Mouse (Mus musculus): ENCODE measurements around the gene Gm10382. TPM values are rescaled to one million over a fixed set of nuclear protein-coding genes. Genes with fewer than 3 reads are reported as not detected.
"Not testable (repeated sequence)": the region's sequence is repeated elsewhere in the genome, so short reads cannot be mapped to it uniquely, and the experiment has no call there.

Gm10382 gene
- total RNA-seq, 1 experiment from 2014 or later, result 1.2 TPM

GRCm38 (mm10) chr5:125409348-125410090, 20.4 kb downstream of the Gm10382 start:
- ATAC-seq (replicated peaks; ENCODE audit: low read depth, poor library complexity, severe bottlenecking), result no peak

- ATAC-seq (replicated peaks; ENCODE audit: low read depth, poor library complexity, severe bottlenecking), result peak; percentile 40; the same call in 1 of the 2 replicates
Observed at GRCm38 (mm10) chr5:125411972-125412530, 22.9 kb downstream of the Gm10382 start.

- ATAC-seq (replicated peaks; ENCODE audit: low read depth, poor library complexity, severe bottlenecking), result not testable (repeated sequence)
Observed at GRCm38 (mm10) chr5:125412536-125412935, 23.4 kb downstream of the Gm10382 start.

DNA sequence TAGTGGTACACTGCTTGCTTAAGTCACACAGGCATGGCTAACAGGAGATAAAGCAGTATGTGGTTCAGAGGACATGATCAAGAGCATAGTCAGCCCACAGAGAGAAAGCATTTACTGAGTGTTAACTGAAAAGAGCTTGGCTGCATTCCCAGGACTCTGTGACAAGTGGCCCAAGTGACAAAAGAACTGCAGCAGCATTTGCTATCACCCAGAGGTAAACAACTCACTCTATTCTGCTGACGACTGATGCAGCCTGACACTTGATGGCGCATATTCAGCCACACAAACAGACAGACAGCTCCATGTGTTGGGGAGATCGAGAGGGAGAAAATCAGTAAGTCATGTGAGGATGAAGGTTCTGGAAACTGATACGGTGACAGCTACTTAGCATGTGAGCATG, 24.6 kb downstream of the Gm10382 start:
- ATAC-seq (replicated peaks; ENCODE audit: low read depth, poor library complexity, severe bottlenecking), result no peak

DNA sequence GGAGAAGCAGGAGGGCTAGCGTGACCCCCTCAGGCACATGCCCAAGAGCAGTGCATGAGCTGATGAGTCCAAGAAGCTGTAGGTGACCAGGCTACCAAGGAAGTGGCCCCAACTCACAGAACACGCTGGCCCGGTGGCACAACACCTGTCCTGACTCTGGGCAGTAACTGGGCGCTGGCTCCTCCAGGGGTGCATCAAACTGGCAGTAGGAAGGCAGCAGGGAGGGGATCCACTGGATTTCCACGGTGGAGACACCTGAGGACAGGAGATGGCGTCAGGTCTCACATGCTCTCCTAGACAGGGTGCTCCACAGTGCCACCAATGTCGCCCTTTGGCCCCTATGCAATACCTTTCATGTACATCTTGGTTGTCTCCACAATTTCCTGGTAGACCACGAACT, 27.1 kb downstream of the Gm10382 start:
- ATAC-seq (replicated peaks; ENCODE audit: low read depth, poor library complexity, severe bottlenecking), result no peak

GRCm38 (mm10) chr5:125418636-125419035, 29.5 kb downstream of the Gm10382 start:
- ATAC-seq (replicated peaks; ENCODE audit: low read depth, poor library complexity, severe bottlenecking), result 0 out of 2 replicates have a peak, but pooled peaks have one; percentile 4

GRCm38 (mm10) chr5:125419124-125419523, 30.0 kb downstream of the Gm10382 start:
- ATAC-seq (replicated peaks; ENCODE audit: low read depth, poor library complexity, severe bottlenecking), result 0 out of 2 replicates have a peak, but pooled peaks have one; percentile 38

GRCm38 (mm10) chr5:125425698-125426276, 36.7 kb downstream of the Gm10382 start:
- ATAC-seq (replicated peaks; ENCODE audit: low read depth, poor library complexity, severe bottlenecking), result peak; percentile 54; the same call in 1 of the 2 replicates

DNA sequence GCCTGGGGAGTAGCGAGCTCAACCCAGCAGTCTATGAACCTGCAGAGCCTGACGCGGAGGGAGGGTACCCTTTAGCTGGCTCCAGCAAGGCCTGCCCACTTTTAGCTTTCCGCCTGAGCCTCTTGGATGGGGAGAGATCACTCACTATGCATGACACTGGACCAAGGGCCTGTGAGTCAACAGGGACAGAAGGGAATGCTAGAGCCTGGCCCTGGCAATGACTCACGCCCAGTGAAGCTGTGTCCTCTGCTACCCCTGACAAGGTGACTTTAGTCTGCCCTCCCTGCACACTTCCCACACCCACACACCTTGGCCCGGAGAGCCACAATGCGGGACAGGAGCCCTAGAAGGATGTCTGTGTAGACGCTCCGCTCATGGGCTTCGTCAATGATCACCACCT, 37.2 kb downstream of the Gm10382 start:
- no peak for ATAC-seq (replicated peaks; ENCODE audit: low read depth, poor library complexity, severe bottlenecking)

- ATAC-seq (replicated peaks; ENCODE audit: low read depth, poor library complexity, severe bottlenecking), result not testable (repeated sequence)
Observed at GRCm38 (mm10) chr5:125432324-125432723, 43.2 kb downstream of the Gm10382 start.

GRCm38 (mm10) chr5:125433793-125434337, 44.7 kb downstream of the Gm10382 start, which contains the start of gene Dhx37:
Gene Dhx37 (minus strand): TSS chr5:125434121.
- peak; percentile 99 for ATAC-seq (replicated peaks; ENCODE audit: low read depth, poor library complexity, severe bottlenecking)

GRCm38 (mm10) chr5:125434347-125434746, 45.2 kb downstream of the Gm10382 start:
- peak; percentile 8; the same call in 1 of the 2 replicates for ATAC-seq (replicated peaks; ENCODE audit: low read depth, poor library complexity, severe bottlenecking)

Other genes with a start within 250 kb of the Gm10382 start
- 9.7 and 16.9 TPM in 2 replicates for gene Ncor2, start 210.1 kb upstream of the Gm10382 start, total RNA-seq (2017)
- 34.5 and 51.2 TPM in 2 replicates for gene Scarb1, start 48.2 kb upstream of the Gm10382 start, total RNA-seq (2017)
- 252 and 273 TPM in 2 replicates for gene Ubc, start 880 bp downstream of the Gm10382 start, total RNA-seq (2017)
- gene Dhx37, start 44.8 kb downstream of the Gm10382 start, total RNA-seq (2017), result 19.8 and 72.8 TPM in 2 replicates
- 32.7 and 32.8 TPM in 2 replicates for gene Bri3bp, start 52.2 kb downstream of the Gm10382 start, total RNA-seq (2017)
- 8.1 and 10.8 TPM in 2 replicates for gene Aacs, start 86.5 kb downstream of the Gm10382 start, total RNA-seq (2017)
- not detected in 2 replicates for gene Tmem132b, start 142.5 kb downstream of the Gm10382 start, total RNA-seq (2017)

Measured in common myeloid progenitor, adult 5-6 weeks (primary cell).